Mouse (Mus musculus) ES-E14 (cell line): ENCODE measurements around the gene Cd5.

ENCODE experiments used
- HCFC1 ChIP-seq: IDR thresholded peaks from 2 replicates; pipeline ENCODE4 v1.6.1; 2012; ENCODE audit warnings: low read length, inconsistent platforms, borderline replicate concordance; ENCODE audit not compliant: insufficient read depth
- MAFK ChIP-seq: IDR thresholded peaks from 2 replicates; pipeline ENCODE4 v1.6.1; 2014; ENCODE audit warnings: mild to moderate bottlenecking, low read depth, low read length, inconsistent platforms; ENCODE audit not compliant: insufficient read depth
- ZC3H11A ChIP-seq: IDR thresholded peaks from 2 replicates; pipeline ENCODE4 v1.6.1; 2012; ENCODE audit warnings: low read depth, mild to moderate bottlenecking, inconsistent platforms, low read length, borderline replicate concordance

GRCm38 (mm10) chr19:10710751-10711150 lies 28.1 kb downstream of the Cd5 start:
- TF ChIP-seq ZC3H11A (no peak), MAFK (no peak), HCFC1 (no peak)
